Mouse (Mus musculus) lung, embryonic 14.5 days (tissue): Measurements from ENCODE around the gene Cdk18. TPM values are rescaled to one million over a fixed set of nuclear protein-coding genes. Genes with fewer than 3 reads are reported as not detected.

Source experiments
- ATAC-seq: fragments of 200-750 bp; cut with Nextera tagmentation; 2 replicates; pipeline ENCODE4 v1.8.0; 2017; ENCODE audit warnings: mild to moderate bottlenecking, moderate TSS enrichment, moderate library complexity; ENCODE audit not compliant: insufficient read depth
- DNase-seq: peaks from one replicate; pipeline ENCODE4 v3.0.0-alpha.2; 2015
- H3K27ac ChIP-seq: fragments of 300-500 bp; sonication (generic); 2 replicates; pipeline ENCODE4 v1.5.1; 2014; ENCODE audit warnings: low read depth, mild to moderate bottlenecking, moderate library complexity
- H3K27me3 ChIP-seq: fragments of 300-500 bp; sonication (generic); 2 replicates; pipeline ENCODE4 v1.6.1; 2014; ENCODE audit warnings: low read length, control low read depth; ENCODE audit not compliant: insufficient read depth
- H3K36me3 ChIP-seq: fragments of 300-500 bp; sonication (generic); 2 replicates; pipeline ENCODE4 v1.6.1; 2014; ENCODE audit warnings: control low read depth; ENCODE audit not compliant: insufficient read depth
- H3K4me1 ChIP-seq: fragments of 300-500 bp; sonication (generic); 2 replicates; pipeline ENCODE4 v1.6.1; 2014; ENCODE audit warnings: antibody characterized with exemption, control low read depth; ENCODE audit not compliant: insufficient read depth
- H3K4me2 ChIP-seq: fragments of 300-500 bp; sonication (generic); 2 replicates; pipeline ENCODE4 v1.6.1; 2014; ENCODE audit warnings: mild to moderate bottlenecking
- H3K4me3 ChIP-seq: fragments of 300-500 bp; sonication (generic); 2 replicates; pipeline ENCODE4 v1.5.1; 2014; ENCODE audit warnings: low read depth, low read length
- H3K9ac ChIP-seq: fragments of 300-500 bp; sonication (generic); 2 replicates; pipeline ENCODE4 v1.6.1; 2014
- H3K9me3 ChIP-seq: fragments of 300-500 bp; sonication (generic); 2 replicates; pipeline ENCODE4 v1.6.1; 2016; ENCODE audit warnings: low read depth, low read length, control low read depth
- CTCF ChIP-seq: IDR thresholded peaks from 2 replicates; pipeline ENCODE4 v1.5.1; 2016; ENCODE audit warnings: antibody characterized with exemption, low read depth
- WGBS: fragments of 180-500 bp; shearing (Covaris S2); extraction: QIAGEN DNeasy Blood & Tissue Kit; methylation state at CpG from one replicate; pipeline ENCODE4 v1.1.7; 2014; 5-methylcytosine and 5-hydroxymethylcytosine counted together
- polyA plus RNA-seq: library from polyadenylated mRNA; unstranded; fragments of >200 nt; fragmentation: Nextera tagmentation; extraction: Ambion mirVana; gene quantifications from 2 replicates; pipeline ENCODE4 v1.2.1, GENCODE M21; 2014

Cdk18 gene
- polyA plus RNA-seq, 1 experiment from 2014 or later = 8.0 TPM

GRCm38 (mm10) chr1:132150171-132150570 lies 10.7 kb upstream of the Cdk18 start:
- ATAC-seq = no peak
- no peak for DNase-seq
- Histone ChIP-seq H3K9ac (no peak overlapping the region), H3K4me1 (peaks cover 5% of the 10 kb centered on the region; the same call in 1 of the 2 replicates), H3K4me2 (no peak overlapping the region), H3K4me3 (no peak overlapping the region), H3K9me3 (no peaks in the 10 kb centered on the region), H3K27ac (no peak overlapping the region), H3K27me3 (no peaks in the 10 kb centered on the region), H3K36me3 (no peaks in the 10 kb centered on the region)
- 46% methylated on average over 1 of the region's 1 CpGs for WGBS
- no peak for TF ChIP-seq CTCF

- no peak overlapping the region for H3K9ac ChIP-seq
- H3K27ac ChIP-seq = no peak overlapping the region
- H3K4me1 ChIP-seq = peaks cover 5% of the 10 kb centered on the region; the same call in 1 of the 2 replicates
- TF ChIP-seq CTCF = no peak
- H3K4me3 ChIP-seq = no peak overlapping the region
- no peak overlapping the region for H3K4me2 ChIP-seq
- DNase-seq (no peak), ATAC-seq (no peak)
- no peaks in the 10 kb centered on the region for H3K36me3 ChIP-seq
- no peaks in the 10 kb centered on the region for H3K9me3 ChIP-seq
- WGBS = 57% methylated on average over 2 of the region's 2 CpGs
- no peaks in the 10 kb centered on the region for H3K27me3 ChIP-seq
These were observed 9.9 kb upstream of the Cdk18 start for GRCm38 (mm10) chr1:132149410-132149809.

- no peaks in the 10 kb centered on the region for H3K27me3 ChIP-seq
- H3K9ac ChIP-seq = no peak overlapping the region
- H3K4me3 ChIP-seq = no peak overlapping the region
- DNase-seq (peak; percentile 56), ATAC-seq (no peak)
- TF ChIP-seq CTCF = no peak
- H3K4me1 ChIP-seq = peaks cover 5% of the 10 kb centered on the region; the same call in 1 of the 2 replicates
- H3K36me3 ChIP-seq = no peaks in the 10 kb centered on the region
- no peak overlapping the region for H3K4me2 ChIP-seq
- no peak overlapping the region for H3K27ac ChIP-seq
- H3K9me3 ChIP-seq = no peaks in the 10 kb centered on the region
- 77% methylated on average over 8 of the region's 8 CpGs for WGBS
These were observed 6.6 kb upstream of the Cdk18 start for GRCm38 (mm10) chr1:132145973-132146685.

- no peaks in the 10 kb centered on the region for H3K27me3 ChIP-seq
- H3K27ac ChIP-seq = no peak overlapping the region
- DNase-seq = no peak
- H3K9ac ChIP-seq = no peak overlapping the region
- no peak overlapping the region for H3K4me3 ChIP-seq
- WGBS = 72% methylated on average over 3 of the region's 3 CpGs
- no peak for TF ChIP-seq CTCF
- no peak for ATAC-seq
- H3K4me2 ChIP-seq = no peak overlapping the region
- no peaks in the 10 kb centered on the region for H3K9me3 ChIP-seq
- H3K4me1 ChIP-seq = 0 out of 2 replicates have a peak, but pooled peaks cover 2% of the 10 kb centered on the region
- H3K36me3 ChIP-seq = no peaks in the 10 kb centered on the region
These were observed 5.4 kb upstream of the Cdk18 start for GRCm38 (mm10) chr1:132144837-132145236.

- ATAC-seq (no peak), DNase-seq (no peak)
- H3K9me3 ChIP-seq = no peaks in the 10 kb centered on the region
- H3K4me1 ChIP-seq = 0 out of 2 replicates have a peak, but pooled peaks cover 4% of the 10 kb centered on the region
- 33% methylated on average over 2 of the region's 2 CpGs for WGBS
- H3K9ac ChIP-seq = no peak overlapping the region
- H3K27ac ChIP-seq = no peak overlapping the region
- no peak overlapping the region for H3K4me3 ChIP-seq
- H3K27me3 ChIP-seq = no peaks in the 10 kb centered on the region
- TF ChIP-seq CTCF = no peak
- no peak overlapping the region for H3K4me2 ChIP-seq
- no peaks in the 10 kb centered on the region for H3K36me3 ChIP-seq
These were observed 4.7 kb upstream of the Cdk18 start for GRCm38 (mm10) chr1:132144223-132144622.

- TF ChIP-seq CTCF = no peak
- H3K27me3 ChIP-seq = no peaks in the 10 kb centered on the region
- H3K4me3 ChIP-seq = no peak overlapping the region
- H3K9ac ChIP-seq = no peak overlapping the region
- no peaks in the 10 kb centered on the region for H3K36me3 ChIP-seq
- H3K9me3 ChIP-seq = no peaks in the 10 kb centered on the region
- no peak overlapping the region for H3K27ac ChIP-seq
- ATAC-seq (no peak), DNase-seq (no peak)
- 0 out of 2 replicates have a peak, but pooled peaks cover 4% of the 10 kb centered on the region for H3K4me1 ChIP-seq
- no peak overlapping the region for H3K4me2 ChIP-seq
- WGBS = 54% methylated on average over 4 of the region's 4 CpGs
These were observed 4.2 kb upstream of the Cdk18 start for GRCm38 (mm10) chr1:132143730-132144129.

- H3K4me1 ChIP-seq = 0 out of 2 replicates have a peak, but pooled peaks cover 10% of the 10 kb centered on the region
- DNase-seq (peak; percentile 47), ATAC-seq (no peak)
- no peaks in the 10 kb centered on the region for H3K36me3 ChIP-seq
- H3K27ac ChIP-seq = no peak overlapping the region
- no peaks in the 10 kb centered on the region for H3K9me3 ChIP-seq
- 39% methylated on average over 5 of the region's 5 CpGs for WGBS
- no peaks in the 10 kb centered on the region for H3K27me3 ChIP-seq
- no peak overlapping the region for H3K4me2 ChIP-seq
- TF ChIP-seq CTCF = no peak
- H3K4me3 ChIP-seq = no peak overlapping the region
- no peak overlapping the region for H3K9ac ChIP-seq
These were observed 3.6 kb upstream of the Cdk18 start for GRCm38 (mm10) chr1:132143079-132143478.
